Mouse (Mus musculus) hindbrain, embryonic 16.5 days (tissue): ENCODE data around the gene Map2k5. TPM values are rescaled to one million over a fixed set of nuclear protein-coding genes. Genes with fewer than 3 reads are reported as not detected.

ENCODE experiments used
- ATAC-seq: fragments of 200-750 bp; cut with Nextera tagmentation; 2 replicates; pipeline ENCODE4 v1.8.0; 2017; ENCODE audit warnings: moderate TSS enrichment, moderate library complexity
- H3K27ac ChIP-seq: fragments of 300-500 bp; sonication (generic); 2 replicates; pipeline ENCODE4 v1.5.1; 2014; ENCODE audit warnings: low read depth, mild to moderate bottlenecking, control low read depth, low read length, moderate library complexity
- H3K27me3 ChIP-seq: fragments of 300-500 bp; sonication (generic); replicated peaks from 2 replicates; pipeline ENCODE4 v1.6.1; 2014; ENCODE audit warnings: low read length; ENCODE audit not compliant: control insufficient read depth, insufficient read depth
- H3K36me3 ChIP-seq: fragments of 300-500 bp; sonication (generic); 2 replicates; pipeline ENCODE4 v1.6.1; 2014; ENCODE audit warnings: mild to moderate bottlenecking, low read length, moderate library complexity, mixed read lengths; ENCODE audit not compliant: control insufficient read depth, insufficient read depth
- H3K4me1 ChIP-seq: fragments of 300-500 bp; sonication (generic); 2 replicates; pipeline ENCODE4 v1.6.1; 2014; ENCODE audit warnings: low read depth, low read length; ENCODE audit not compliant: control insufficient read depth, insufficient read depth
- H3K4me2 ChIP-seq: fragments of 300-500 bp; sonication (generic); 2 replicates; pipeline ENCODE4 v1.6.1; 2014; ENCODE audit warnings: mild to moderate bottlenecking, low read length, control low read depth, moderate library complexity
- H3K4me3 ChIP-seq: fragments of 300-500 bp; sonication (generic); 2 replicates; pipeline ENCODE4 v1.5.1; 2014; ENCODE audit warnings: mild to moderate bottlenecking, low read length, control low read depth, moderate library complexity
- H3K9ac ChIP-seq: fragments of 300-500 bp; sonication (generic); 2 replicates; pipeline ENCODE4 v1.6.1; 2014; ENCODE audit warnings: low read depth, mild to moderate bottlenecking, control low read depth, low read length, moderate library complexity
- H3K9me3 ChIP-seq: fragments of 300-500 bp; sonication (generic); 2 replicates; pipeline ENCODE4 v1.6.1; 2014; ENCODE audit warnings: mild to moderate bottlenecking, low read length, moderate library complexity; ENCODE audit not compliant: control insufficient read depth
- WGBS: fragments of 180-500 bp; shearing (Covaris S2); extraction: QIAGEN DNeasy Blood & Tissue Kit; methylation state at CpG from one replicate; pipeline ENCODE4 v1.1.7; 2014; 5-methylcytosine and 5-hydroxymethylcytosine counted together
- polyA plus RNA-seq: library from polyadenylated mRNA; unstranded; fragments of >200 nt; fragmentation: Nextera tagmentation; extraction: Ambion mirVana; gene quantifications from 2 replicates; pipeline ENCODE4 v1.2.1, GENCODE M21; 2015

Gene Map2k5
- 31.2 and 31.6 TPM in 2 replicates for polyA plus RNA-seq

GRCm38 (mm10) chr9:63377270-63378142 lies at the start of gene Map2k5:
Map2k5 (minus strand) TSS chr9:63377902.
- H3K9ac ChIP-seq = peak within 1 kb of the TSS; percentile 98
- H3K4me2 ChIP-seq = peak within 1 kb of the TSS; percentile 98
- peak; percentile 96 for ATAC-seq
- under 1% methylated on average over 54 of the region's 58 CpGs for WGBS
- H3K27me3 ChIP-seq = no peaks in the 10 kb centered on the region
- no peaks in the 10 kb centered on the region for H3K36me3 ChIP-seq
- peak within 1 kb of the TSS; percentile 88 for H3K27ac ChIP-seq
- H3K4me1 ChIP-seq = peaks cover 21% of the 10 kb centered on the region
- H3K9me3 ChIP-seq = no peaks in the 10 kb centered on the region
- H3K4me3 ChIP-seq = peak within 1 kb of the TSS; percentile 85

DNA sequence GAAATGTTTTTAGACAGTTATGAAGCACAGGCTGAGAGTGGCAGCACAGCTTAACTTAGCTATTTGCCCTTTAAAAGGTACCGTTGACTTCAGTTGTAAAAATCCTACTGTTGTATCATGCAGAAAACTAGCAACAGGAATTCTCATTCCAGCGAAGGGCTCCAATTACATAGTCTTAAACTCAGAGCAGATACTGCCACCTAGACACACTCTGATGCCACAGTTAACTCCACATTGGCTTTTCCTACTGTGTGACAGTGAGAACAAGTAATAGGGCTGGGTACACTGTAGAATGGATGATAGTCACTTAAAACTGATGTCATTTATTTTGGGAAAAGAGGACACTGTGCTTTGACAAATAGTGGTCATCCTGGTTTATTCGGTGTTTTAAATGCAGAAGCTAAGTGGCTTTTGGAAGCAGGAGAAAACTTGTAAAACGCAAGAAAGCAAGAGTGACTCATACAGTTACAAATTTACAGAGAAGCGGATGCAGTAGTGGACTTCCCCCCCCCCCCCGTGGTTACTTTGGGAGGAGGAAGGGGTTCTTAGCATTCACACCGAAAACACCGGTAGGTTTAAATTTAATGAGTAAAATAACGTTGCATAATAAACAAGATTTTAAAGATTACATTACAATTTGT lies 43.5 kb upstream of the Map2k5 start:
- ATAC-seq = no peak
- Histone ChIP-seq H3K4me2 (no peak overlapping the region), H3K9ac (no peak overlapping the region), H3K4me1 (no peaks in the 10 kb centered on the region; the same call in 1 of the 2 replicates), H3K9me3 (no peaks in the 10 kb centered on the region), H3K27ac (no peak overlapping the region), H3K27me3 (no peaks in the 10 kb centered on the region), H3K4me3 (no peak overlapping the region), H3K36me3 (no peaks in the 10 kb centered on the region)
- 70% methylated on average over 9 of the region's 9 CpGs for WGBS

DNA sequence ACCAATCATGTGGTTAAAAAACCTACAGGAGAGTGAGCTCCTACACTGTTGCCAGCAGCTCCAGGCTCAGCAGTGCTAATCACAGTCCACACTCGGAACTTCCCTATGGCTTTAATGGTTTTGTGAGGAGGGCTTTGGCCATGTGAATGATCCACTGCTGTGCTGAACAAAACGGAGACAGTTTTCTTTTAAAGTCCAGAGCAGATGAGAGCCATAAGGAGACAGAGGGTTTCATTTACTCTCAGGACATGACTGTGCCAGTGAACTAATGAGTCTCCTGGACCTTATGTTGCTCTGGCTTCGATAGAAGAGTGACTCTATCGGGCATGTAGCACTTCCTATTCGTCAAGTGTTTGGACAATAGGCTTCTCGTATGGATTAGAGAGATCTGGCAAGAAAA lies 42.7 kb upstream of the Map2k5 start:
- ATAC-seq = peak; percentile 56; the same call in 1 of the 2 replicates
- Histone ChIP-seq H3K36me3 (no peaks in the 10 kb centered on the region), H3K4me2 (no peak overlapping the region), H3K9me3 (no peaks in the 10 kb centered on the region), H3K4me3 (no peak overlapping the region), H3K9ac (no peak overlapping the region; the same call in 1 of the 2 replicates), H3K4me1 (no peaks in the 10 kb centered on the region; the same call in 1 of the 2 replicates), H3K27me3 (no peaks in the 10 kb centered on the region), H3K27ac (no peak overlapping the region)
- WGBS = 14% methylated on average over 6 of the region's 6 CpGs

DNA sequence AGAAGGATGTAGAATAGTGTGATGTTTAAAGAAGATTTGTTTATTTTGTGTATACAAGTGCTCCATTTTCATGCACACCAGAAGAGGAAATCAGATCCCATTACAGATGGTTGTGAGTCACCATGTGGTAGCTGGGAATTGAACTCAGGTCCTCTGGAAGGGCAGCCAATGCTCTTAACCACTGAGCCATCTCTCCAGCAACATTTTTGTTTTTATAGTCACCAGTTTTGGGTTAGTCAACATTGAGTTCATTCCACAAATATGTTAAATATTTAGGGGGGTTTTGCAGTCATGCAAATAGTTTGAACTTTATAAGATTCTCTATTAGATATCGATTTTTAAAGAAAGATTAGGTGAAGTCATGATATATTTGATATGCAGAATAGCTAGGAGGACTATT lies 22.5 kb upstream of the Map2k5 start:
- H3K4me1 ChIP-seq = peaks cover 5% of the 10 kb centered on the region
- no peak overlapping the region for H3K4me2 ChIP-seq
- ATAC-seq = no peak
- H3K9me3 ChIP-seq = no peaks in the 10 kb centered on the region
- 93% methylated on average over 1 of the region's 1 CpGs for WGBS
- H3K9ac ChIP-seq = no peak overlapping the region
- no peak overlapping the region for H3K4me3 ChIP-seq
- H3K27ac ChIP-seq = no peak overlapping the region
- H3K27me3 ChIP-seq = no peaks in the 10 kb centered on the region
- no peaks in the 10 kb centered on the region for H3K36me3 ChIP-seq

DNA sequence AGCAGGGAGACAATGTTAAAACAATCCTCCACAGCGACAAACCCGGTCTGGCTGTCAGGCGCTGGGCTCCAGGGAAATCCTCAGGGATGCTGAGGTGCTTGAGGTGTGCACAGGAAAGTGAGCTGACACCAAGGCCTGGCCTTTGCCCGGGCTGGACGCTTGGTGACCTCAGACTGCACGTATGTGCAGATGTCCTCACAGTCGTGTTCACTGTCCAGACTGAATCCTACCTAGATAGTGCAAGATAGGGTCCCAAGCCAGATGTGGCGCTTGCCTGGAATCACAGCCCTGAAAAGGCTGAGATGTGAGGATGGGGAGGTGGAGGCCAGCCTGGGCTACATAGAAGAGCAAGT lies 21.7 kb upstream of the Map2k5 start:
- no peaks in the 10 kb centered on the region for H3K27me3 ChIP-seq
- H3K4me3 ChIP-seq = peak overlapping the region; percentile 98
- peaks cover 5% of the 10 kb centered on the region for H3K4me1 ChIP-seq
- H3K36me3 ChIP-seq = no peaks in the 10 kb centered on the region
- H3K9me3 ChIP-seq = no peaks in the 10 kb centered on the region
- H3K9ac ChIP-seq = peak overlapping the region; percentile 91
- peak overlapping the region; percentile 81 for H3K4me2 ChIP-seq
- 4% methylated on average over 8 of the region's 8 CpGs for WGBS
- ATAC-seq = peak; percentile 73
- H3K27ac ChIP-seq = peak overlapping the region; percentile 88

GRCm38 (mm10) chr9:63398611-63399462 lies 21.1 kb upstream of the Map2k5 start, which contains the start of gene 2300009A05Rik:
2300009A05Rik (minus strand) TSS chr9:63399246.
- Histone ChIP-seq H3K4me1 (peaks cover 5% of the 10 kb centered on the region), H3K4me3 (peak within 1 kb of the TSS; percentile 98), H3K9me3 (no peaks in the 10 kb centered on the region), H3K36me3 (no peaks in the 10 kb centered on the region), H3K4me2 (peak within 1 kb of the TSS; percentile 81), H3K27ac (peak within 1 kb of the TSS; percentile 88), H3K27me3 (no peaks in the 10 kb centered on the region), H3K9ac (peak within 1 kb of the TSS; percentile 91)
- WGBS = under 1% methylated on average over 67 of the region's 74 CpGs
- peak; percentile 97 for ATAC-seq

DNA sequence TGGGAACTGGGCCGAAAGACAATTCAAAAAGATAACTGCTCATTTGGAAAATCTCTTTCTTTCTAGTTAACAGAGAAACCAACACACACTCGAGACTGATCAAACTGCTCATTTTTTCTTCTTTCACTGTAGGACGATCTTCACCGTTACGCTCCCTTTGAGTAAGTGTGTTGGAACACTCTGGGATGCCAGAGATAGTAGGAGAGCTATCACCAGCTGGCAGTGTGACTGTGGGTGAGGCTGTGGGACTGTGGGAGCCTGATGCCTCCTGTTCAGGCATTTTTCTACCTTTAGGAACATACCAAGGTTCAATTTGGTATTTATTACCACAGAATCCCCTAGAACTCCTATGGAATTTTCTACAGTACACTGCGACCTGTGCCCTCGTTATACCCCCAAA lies 17.9 kb upstream of the Map2k5 start:
- ATAC-seq = no peak
- no peak overlapping the region for H3K27ac ChIP-seq

DNA sequence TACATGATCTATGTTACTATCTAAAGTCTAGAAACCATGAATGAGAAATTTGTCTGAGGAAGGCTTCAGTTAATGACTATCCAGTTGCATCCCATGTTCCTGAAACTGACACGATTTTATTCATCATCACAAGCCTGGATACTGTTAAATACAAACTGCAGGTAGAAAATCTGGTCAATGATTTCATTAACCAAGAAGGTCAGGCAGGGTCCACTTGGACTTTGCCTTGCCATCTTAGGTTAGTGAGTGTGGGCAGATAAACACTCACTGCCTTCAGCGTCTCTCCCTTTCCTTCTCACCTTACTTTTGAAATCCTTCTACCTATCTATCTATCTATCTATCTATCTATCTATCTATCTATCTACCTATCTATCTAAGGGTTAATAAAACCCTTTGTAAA lies 13.6 kb upstream of the Map2k5 start:
- Histone ChIP-seq H3K27ac (no peak overlapping the region), H3K36me3 (no peaks in the 10 kb centered on the region), H3K9ac (no peak overlapping the region), H3K4me1 (no peaks in the 10 kb centered on the region; the same call in 1 of the 2 replicates), H3K27me3 (no peaks in the 10 kb centered on the region), H3K4me3 (no peak overlapping the region), H3K4me2 (no peak overlapping the region), H3K9me3 (no peaks in the 10 kb centered on the region)
- WGBS = 80% methylated on average over 2 of the region's 2 CpGs
- ATAC-seq = no peak

More for the DNA sequence above, 17.9 kb upstream of the Map2k5 start:
- no peak overlapping the region for H3K4me3 ChIP-seq
- peaks cover 5% of the 10 kb centered on the region for H3K4me1 ChIP-seq
- H3K27me3 ChIP-seq = no peaks in the 10 kb centered on the region
- WGBS = 72% methylated on average over 7 of the region's 7 CpGs
- H3K9me3 ChIP-seq = no peaks in the 10 kb centered on the region
- H3K36me3 ChIP-seq = no peaks in the 10 kb centered on the region
- 0 out of 2 replicates have a peak overlapping the region, but pooled peaks have one; percentile 12 for H3K4me2 ChIP-seq
- no peak overlapping the region for H3K9ac ChIP-seq
